Mouse (Mus musculus): ENCODE measurements around the gene Kif5a. TPM values are rescaled to one million over a fixed set of nuclear protein-coding genes. Genes with fewer than 3 reads are reported as not detected.
A peak's percentile ranks its signal among the peaks of the same experiment; 100 is the strongest.

Kif5a gene
- total RNA-seq, 2 experiments from 2014 or later = 0.10 to 0.20 TPM

DNA sequence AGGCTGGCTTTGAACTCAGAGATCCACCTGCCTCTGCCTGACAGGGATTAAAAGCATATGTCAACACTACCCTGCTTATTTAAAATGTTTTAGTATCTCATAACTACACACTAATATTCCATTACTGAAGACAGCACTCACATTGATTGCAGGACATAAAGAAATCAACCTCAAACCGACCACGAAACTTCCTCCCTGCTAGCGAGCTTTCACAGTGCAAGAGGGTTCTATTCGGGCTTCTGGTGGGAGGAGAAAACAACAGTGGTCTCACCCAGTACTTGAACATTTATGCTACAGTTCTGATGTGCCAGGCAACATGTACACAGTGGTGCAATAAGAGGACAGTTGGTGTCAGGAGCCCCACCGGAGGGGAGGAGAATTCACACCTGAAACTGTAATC is 12.3 kb downstream of the Kif5a start:
- Histone ChIP-seq H3K27ac (no peak overlapping the region), H3K4me3 (no peak overlapping the region)
- intact Hi-C loops (cut with DNase I) = no loop called here
- DNase-seq = no peak
- no peak for TF ChIP-seq CTCF (IDR thresholded peaks at IDR 0.05)

DNA sequence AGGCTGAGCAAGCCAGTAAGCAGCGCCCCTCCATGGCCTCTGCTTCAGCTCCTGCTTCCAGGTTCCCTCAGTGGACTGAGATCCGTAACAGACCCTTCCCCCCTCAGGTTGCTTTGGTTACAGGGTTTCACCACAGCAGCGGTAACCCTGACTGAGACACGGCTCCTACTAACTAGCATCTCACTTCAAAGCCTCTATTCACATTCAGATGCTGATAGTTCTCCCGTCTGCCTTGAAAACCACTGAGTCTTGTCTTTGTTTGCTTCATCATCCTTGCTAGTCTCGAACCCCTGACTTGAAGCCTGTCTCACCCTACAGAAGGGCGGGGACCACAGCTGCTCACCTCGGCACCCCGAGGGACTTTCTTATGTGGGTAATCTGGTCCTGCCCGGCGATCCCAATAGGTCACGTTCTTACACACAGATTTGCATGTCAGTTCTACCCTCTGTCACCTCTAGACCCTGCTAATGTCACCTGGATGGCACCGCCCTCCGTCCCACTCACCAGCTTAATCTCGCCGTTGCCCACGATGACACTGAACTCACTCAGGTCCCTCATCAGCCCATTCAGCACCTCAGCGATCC is 24.8 kb downstream of the Kif5a start:
- Histone ChIP-seq H3K27ac (no peak overlapping the region), H3K4me3 (no peak overlapping the region)
- TF ChIP-seq CTCF (IDR thresholded peaks at IDR 0.05) = no peak
- intact Hi-C loops (cut with DNase I) = no loop called here
- no peak for DNase-seq

DNA sequence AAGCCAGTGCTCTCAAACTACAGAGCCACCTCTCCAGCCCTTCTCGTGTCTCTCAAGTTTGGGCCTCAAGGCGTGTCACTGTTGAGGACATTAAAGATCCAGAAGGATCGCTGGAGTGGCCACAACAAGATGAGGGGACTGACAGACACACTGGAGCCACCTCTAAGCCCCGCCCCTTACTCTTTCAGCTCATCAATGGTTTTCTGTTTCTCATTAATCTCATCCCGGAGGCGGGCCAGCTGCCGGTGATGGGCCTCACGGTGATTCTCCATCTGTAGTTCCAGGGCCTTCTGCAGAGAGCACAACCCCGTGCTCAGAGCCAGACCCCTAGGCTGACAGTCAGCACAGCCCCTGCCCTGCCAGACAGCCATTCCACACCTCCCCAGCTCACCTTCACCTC is 26.6 kb downstream of the Kif5a start:
- intact Hi-C loops (cut with DNase I) = no loop called here
- Histone ChIP-seq H3K27ac (no peak overlapping the region), H3K4me3 (no peak overlapping the region)
- no peak for DNase-seq
- no peak for TF ChIP-seq CTCF (IDR thresholded peaks at IDR 0.05)

DNA sequence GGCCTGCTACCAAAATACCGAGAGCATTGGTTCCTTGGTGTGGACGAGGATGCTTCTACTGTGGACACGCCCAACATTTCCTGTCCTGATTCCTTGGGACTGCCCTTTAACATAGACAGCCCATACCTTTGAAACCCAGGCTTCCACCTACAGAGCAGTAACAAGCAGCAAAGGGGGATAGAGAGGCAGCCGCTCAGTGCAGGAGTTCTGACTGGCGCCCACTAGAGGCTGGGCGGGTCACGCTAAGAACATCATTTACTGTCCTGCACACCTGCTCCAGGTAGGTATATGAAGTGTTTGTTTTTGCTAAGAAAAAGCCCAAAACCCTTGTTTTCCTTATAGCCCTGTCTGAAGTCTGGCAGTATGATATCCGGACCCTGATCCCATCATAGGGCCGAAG is 30.0 kb downstream of the Kif5a start:
- intact Hi-C loops (cut with DNase I) = no loop called here
- Histone ChIP-seq H3K27ac (no peak overlapping the region), H3K4me3 (no peak overlapping the region)
- DNase-seq = no peak
- TF ChIP-seq CTCF (IDR thresholded peaks at IDR 0.05) = peak; percentile 10; the same call in 1 of the 2 replicates

GRCm38 (mm10) chr10:127231741-127232140 is 31.4 kb downstream of the Kif5a start:
- DNase-seq = no peak
- Histone ChIP-seq H3K27ac (no peak overlapping the region), H3K4me3 (no peak overlapping the region)
- intact Hi-C loops (cut with DNase I) = no loop called here
- TF ChIP-seq CTCF (IDR thresholded peaks at IDR 0.05) = no peak

DNA sequence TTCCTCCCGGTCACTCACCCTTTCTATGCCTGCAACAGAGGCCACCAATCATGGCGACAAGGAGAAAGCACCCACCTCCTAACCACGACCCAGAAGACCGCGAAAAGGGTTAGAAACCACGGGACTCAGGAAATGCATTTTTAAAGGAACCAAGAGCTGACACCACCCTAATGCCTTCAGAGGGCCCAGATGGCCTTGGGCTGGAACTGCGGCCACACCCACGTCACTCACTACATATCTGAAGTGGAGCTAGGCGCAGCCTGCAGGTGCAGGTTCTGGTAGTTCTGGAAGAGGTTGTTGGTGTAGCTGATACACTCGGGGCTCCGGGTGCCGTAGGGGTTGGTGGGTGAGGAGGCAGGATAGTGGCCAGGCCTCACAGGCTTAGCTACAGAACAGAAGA is 32.5 kb downstream of the Kif5a start:
- intact Hi-C loops (cut with DNase I) = no loop called here
- no peak for TF ChIP-seq CTCF (IDR thresholded peaks at IDR 0.05)
- Histone ChIP-seq H3K4me3 (no peak overlapping the region), H3K27ac (no peak overlapping the region)
- no peak for DNase-seq

DNA sequence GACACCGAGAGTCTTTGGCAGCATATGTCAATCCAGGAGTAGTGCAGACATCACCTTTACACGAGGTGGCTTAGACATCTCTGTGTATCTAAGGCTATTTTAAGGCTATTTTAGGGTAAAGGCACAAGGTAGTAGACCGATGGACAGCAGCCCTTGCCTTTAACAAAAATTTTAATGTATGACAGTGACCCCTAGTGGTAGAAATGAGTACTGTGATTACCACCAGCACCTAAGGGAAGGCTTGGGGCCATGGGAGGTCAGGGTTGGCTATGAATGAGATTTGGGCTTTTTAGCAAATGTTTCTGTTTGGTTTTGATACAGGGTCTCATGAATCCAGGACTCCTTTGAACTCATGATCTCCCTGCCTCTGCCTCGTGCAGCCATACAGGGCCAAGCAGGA is 34.3 kb downstream of the Kif5a start:
- intact Hi-C loops (cut with DNase I) = loop anchor here (1.0 kb wide), 1 partner anchor 52 kb away; no protein-coding TSS in a partner anchor
- TF ChIP-seq CTCF (IDR thresholded peaks at IDR 0.05) = peak; percentile 87

GRCm38 (mm10) chr10:127227163-127227562 is 36.0 kb downstream of the Kif5a start:
- intact Hi-C loops (cut with DNase I) = no loop called here
- H3K27ac ChIP-seq = no peak overlapping the region
- TF ChIP-seq CTCF (IDR thresholded peaks at IDR 0.05) = no peak
- no peak for DNase-seq
- H3K4me3 ChIP-seq = no peak overlapping the region

More for the DNA sequence above, 34.3 kb downstream of the Kif5a start:
- no peak overlapping the region for H3K27ac ChIP-seq
- DNase-seq = no peak
- no peak overlapping the region for H3K4me3 ChIP-seq

DNA sequence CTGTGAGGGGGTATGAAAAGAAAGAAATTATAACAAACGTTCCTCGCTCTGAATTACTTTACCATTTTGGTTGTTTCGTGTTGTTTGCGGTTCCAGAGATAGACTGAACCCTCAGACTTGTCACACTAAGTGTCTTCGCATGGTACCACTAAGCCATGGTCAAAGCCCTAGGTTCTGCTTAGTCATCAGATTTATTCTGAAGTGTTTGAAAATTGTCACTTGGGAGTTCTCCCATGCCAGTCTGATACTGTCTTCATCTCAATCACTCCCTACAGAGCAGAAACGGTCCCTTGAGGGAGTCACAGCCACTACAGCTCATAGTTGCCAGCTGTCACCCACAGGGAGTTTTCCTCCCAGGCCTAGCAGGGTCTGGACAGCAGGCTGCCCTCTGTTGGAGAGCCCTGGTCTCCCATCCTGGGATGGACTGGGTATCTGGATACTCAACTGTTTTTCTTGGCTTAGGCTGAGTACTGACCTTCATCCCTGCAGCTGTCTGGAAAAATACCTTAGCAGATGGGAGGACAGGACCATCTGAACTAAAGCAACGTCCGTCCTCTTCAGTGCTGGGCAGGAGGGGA is 36.7 kb downstream of the Kif5a start:
- TF ChIP-seq CTCF (IDR thresholded peaks at IDR 0.05) = peak; percentile 46
- Histone ChIP-seq H3K4me3 (no peak overlapping the region), H3K27ac (no peak overlapping the region)
- DNase-seq = no peak
- intact Hi-C loops (cut with DNase I) = no loop called here

- TF ChIP-seq CTCF (IDR thresholded peaks at IDR 0.05) = no peak
- H3K27ac ChIP-seq = no peak overlapping the region
- no peak overlapping the region for H3K4me3 ChIP-seq
- DNase-seq = no peak
- intact Hi-C loops (cut with DNase I) = no loop called here
Measured at GRCm38 (mm10) chr10:127225732-127226131, 37.4 kb downstream of the Kif5a start.

- intact Hi-C loops (cut with DNase I) = no loop called here
- DNase-seq = no peak
- TF ChIP-seq CTCF (IDR thresholded peaks at IDR 0.05) = no peak
- H3K4me3 ChIP-seq = no peak overlapping the region
- no peak overlapping the region for H3K27ac ChIP-seq
Measured at GRCm38 (mm10) chr10:127225213-127225612, 37.9 kb downstream of the Kif5a start.

DNA sequence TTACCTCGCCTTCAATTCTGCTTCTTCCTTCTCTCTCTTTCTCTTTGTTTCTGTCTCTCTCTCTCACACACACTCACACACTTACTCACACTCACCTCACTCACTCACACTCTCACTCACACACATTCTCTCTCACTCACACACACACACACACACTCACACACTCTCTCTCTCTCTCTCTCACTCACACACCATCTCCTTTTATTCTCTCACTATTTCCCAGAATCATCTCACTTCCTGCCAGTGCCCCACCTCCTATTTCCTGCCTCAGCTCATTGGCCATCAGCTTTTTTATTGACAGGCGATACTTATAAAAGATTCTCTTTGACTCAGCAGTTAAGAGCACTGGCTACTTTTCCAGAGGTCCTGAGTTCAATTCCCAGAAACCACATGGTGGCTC is 44.8 kb downstream of the Kif5a start:
- no peak overlapping the region for H3K4me3 ChIP-seq
- H3K27ac ChIP-seq = no peak overlapping the region
- intact Hi-C loops (cut with DNase I) = no loop called here
- no peak for DNase-seq
- TF ChIP-seq CTCF (IDR thresholded peaks at IDR 0.05) = no peak

DNA sequence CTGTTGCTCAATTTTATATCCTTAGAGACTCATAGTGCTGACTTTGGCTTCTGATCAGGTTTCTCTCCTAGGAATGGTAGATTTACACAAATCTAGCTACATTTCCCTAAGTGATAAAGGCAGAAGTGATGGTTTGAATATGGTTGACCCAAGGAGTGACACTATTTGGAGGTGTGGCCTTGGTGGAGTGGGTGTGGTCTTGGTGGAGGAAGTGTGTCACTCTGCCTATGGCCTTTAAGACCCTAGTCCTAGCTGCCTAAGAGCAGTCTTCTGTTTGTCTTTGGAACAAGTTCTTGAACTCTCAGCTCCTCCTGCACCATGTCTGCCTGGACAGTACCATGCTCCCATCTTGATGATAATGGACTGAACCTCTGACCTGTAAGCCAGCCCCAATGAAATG is 46.0 kb downstream of the Kif5a start:
- H3K4me3 ChIP-seq = no peak overlapping the region
- no peak overlapping the region for H3K27ac ChIP-seq
- TF ChIP-seq CTCF (IDR thresholded peaks at IDR 0.05) = no peak
- DNase-seq = no peak
- intact Hi-C loops (cut with DNase I) = no loop called here

- no peak for TF ChIP-seq CTCF (IDR thresholded peaks at IDR 0.05)
- intact Hi-C loops (cut with DNase I) = no loop called here
- Histone ChIP-seq H3K4me3 (no peak overlapping the region), H3K27ac (no peak overlapping the region)
- no peak for DNase-seq
Measured at GRCm38 (mm10) chr10:127216456-127216855, 46.7 kb downstream of the Kif5a start.
